Mouse (Mus musculus): ENCODE results near the gene Cbfb.

The Cbfb gene

DNA sequence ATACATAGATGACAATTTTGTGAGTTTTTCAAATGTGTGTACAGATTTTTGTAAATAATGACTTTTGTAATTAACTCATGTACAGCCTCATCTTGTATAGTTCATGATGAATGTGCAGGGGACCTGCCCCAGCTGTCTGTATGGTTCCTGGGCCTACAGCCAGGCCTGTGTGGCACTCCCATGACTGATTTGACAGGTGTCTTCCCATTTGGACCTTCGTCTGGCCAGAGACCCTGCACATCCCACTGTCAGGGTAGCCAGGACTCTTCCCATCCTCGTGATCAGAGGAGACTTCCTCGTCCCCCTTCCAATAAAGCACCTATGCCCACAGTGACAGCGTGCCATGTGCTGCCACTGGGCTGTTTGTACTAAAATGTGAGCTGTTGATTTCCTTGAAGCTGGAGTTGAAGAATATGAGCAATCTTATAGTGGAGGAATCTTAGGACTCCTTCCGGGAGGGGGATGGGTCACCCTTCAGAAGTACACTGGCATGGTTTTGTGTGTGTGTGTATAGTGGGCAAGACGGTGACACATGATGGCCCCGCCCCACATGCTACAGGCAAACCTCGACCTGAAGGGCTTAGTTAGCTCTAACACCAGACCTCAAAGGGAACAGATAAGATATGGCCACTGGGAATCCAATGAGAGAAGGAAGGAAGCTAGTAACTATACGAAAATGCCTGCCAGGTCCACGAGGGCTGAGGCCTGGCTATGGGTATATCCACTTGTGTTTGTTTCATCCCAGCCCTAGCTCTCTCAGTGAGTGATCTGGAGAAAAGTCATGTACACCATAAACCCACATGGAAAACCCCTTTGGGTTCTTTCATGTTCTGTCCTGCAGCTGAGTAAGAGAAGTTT lies 82.4 kb downstream of the Cbfb start:
- no peak for DNase-seq

DNA sequence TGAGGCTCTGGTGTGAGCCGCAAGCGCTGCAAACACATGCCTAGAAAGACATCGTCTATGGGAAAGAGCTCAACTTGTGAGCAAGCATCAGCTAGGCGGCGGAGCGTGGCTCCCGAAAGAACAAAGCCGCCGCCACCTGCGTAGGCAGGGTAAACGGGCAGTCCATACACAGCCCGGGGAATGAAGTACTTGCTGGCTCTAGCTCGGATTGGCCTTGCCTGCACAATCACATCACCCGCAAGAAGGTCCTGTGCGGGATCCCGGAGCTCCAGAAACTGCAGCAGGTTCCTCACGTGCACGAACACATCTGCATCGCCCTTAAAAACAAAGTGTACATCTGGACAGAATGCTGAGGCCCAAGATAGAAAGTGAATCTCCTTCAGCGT lies 83.3 kb downstream of the Cbfb start:
- DNase-seq, result no peak

DNA sequence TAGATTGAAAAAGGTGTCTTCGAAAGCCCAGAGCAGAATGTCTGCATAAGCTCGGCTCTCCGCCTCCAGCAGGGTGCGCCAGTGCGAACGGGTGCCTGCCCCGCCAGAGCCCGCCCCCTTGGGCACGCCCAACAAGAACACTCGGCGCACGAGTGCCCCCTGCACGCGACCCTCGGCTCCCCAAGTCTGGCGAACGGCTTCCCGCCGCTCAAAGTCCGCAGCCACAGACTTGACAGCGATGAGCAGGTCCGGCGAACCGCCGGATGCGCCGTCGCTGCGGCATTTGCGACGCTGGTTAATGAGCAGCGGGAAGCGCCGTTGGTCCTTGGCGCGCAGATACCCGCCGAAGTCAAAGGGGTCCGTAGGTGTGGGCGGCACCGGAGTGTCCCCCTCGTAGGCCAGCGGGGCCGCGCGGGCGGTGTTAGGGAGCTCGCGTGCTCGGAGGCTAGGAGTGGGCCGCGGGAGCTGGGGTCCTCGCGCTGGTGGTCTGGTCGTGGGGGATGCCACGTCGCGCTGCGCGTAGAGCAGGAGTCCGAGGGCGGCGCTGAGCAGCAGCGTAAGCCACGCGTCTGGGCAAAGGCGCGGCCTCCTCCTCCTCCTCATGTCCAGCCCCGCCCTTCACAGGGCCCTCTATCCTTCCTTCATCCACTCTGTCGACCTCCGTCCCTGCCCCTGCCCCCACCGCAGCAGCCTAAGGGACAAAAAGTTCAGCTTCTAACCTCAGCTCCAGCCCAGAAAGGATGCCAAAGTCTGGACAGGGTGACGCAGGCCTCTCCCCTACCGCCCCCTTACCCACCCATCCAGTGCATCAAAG lies 83.9 kb downstream of the Cbfb start:
- peak; percentile 86 to 87 for DNase-seq

GRCm38 (mm10) chr8:105254966-105255350 lies 84.5 kb downstream of the Cbfb start, which contains the start of gene B3gnt9:
Gene B3gnt9 (minus strand): TSS chr8:105255153.
- DNase-seq, result peak in 1 of 2 experiments; percentile 21

DNA sequence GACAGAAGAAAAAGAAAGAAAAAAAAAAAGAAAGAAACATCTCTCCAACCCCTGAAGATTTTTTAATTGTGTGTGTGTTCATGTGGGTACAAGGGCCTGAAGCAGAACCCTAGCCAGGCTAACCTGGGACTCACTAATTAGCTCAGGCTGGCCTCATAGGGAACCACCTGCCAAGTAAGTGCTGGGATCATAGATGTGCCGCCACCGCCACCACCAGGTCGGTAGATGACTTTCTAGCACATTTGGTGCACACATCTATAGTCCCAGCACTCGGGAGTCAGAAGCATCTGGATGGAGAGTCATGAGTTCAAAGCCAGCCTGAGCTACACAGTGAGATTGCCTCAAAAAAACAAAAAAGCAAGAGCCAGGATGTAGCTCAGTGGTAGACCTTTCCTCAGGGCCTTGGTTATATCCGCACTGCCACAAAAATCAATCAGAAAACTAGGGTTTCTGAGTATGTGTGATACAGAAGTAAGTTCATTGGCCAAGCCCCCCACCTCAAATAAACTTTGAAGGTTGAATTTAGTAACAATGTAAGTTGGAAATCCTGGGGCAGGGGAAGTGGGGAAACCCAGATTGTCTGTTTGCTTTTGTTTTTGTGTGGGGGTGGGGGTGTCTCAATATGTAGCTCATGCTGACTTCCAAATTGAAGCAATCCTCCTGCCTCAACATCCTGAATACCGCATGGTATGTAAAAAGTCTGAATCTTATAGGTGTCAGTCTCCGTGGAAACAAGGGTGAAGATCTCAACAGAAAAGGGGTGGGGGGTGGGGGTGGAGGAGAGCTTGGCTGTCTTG lies 87.0 kb downstream of the Cbfb start:
- DNase-seq, result no peak

DNA sequence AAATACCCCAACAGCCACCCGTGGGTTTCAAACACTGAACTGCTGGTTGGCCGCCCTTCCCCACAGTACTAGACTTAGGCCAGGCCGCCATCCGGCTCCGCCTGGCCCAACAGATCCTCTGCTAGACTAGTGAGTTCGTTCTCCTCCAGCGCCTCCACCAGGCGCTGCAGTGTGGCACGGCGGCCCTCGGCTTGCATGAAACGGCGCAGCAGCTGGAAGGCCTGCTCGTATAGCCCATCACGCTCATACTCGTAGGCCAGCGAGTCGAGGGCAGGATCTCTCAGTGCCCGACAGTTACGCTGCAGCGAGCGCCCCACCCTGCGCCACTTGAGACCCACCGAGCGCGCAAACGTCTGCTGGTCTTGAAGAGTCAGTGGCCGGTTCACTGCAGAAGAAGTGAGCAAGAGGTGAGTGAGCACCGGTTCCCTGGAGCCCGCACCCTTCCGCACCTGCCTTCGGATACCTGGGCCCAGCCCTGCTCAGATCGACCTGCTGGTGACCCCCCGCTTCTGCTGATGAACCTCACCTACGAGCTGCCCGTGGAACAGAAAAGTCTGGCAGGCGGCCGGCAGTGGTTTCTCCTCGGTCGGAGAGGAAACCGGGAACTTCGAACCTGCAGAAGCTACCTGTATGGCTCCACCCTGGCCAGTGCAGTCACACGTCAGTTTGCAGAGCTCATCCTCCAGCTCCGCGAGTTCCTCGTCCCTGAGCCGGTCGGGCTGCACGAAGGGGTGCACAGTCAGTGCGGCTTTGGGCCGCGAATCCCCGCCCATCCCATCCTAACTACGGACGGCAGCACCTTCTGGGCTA lies 88.6 kb downstream of the Cbfb start:
- peak in 1 of 2 experiments; percentile 32 for DNase-seq

GRCm38 (mm10) chr8:105259721-105260320 lies 89.3 kb downstream of the Cbfb start:
- DNase-seq, result peak; percentile 61 to 84

GRCm38 (mm10) chr8:105260371-105261099 lies 90.1 kb downstream of the Cbfb start:
- no peak for DNase-seq

GRCm38 (mm10) chr8:105261326-105261980 lies 91.0 kb downstream of the Cbfb start:
- DNase-seq, result no peak

DNA sequence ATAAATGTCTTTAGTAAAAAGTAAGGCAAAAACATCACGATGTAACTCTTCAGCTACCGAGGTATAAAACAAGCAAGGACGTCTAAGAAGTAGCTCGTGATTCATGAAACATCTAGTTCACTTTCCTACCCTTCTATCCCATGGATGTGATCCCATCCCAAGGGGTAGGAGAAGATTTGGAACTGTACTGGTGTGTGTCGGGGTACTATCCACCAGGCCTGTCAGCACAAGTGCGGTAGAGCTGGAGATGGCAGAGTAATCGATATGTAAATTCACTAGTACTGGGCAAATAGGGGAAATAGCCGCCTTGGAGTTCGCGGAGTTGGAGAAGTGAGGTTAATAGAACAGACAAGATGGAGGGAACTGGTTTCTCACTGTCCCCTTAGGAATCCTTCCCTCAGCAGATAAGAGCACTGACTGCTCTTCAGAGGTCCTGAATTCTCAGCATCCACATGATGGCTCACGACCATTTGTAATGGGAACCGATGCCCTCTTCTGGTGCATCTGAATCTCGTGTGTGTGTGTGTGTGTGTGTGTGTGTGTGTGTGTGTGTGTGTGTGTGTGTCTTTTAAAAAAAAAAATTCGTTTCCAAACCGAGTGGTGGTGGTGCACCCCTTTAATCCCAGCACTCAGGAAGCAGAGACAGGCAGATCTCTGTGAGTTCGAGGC lies 92.9 kb downstream of the Cbfb start:
- no peak for DNase-seq

- peak; percentile 67 to 74 for DNase-seq
Observed at GRCm38 (mm10) chr8:105264024-105264982, 93.8 kb downstream of the Cbfb start, which contains the start of the genes Tradd and Fbxl8. Gene Tradd (minus strand): TSS chr8:105264609. Gene Fbxl8 (plus strand): TSS chr8:105264648.

- DNase-seq, result no peak
Observed at GRCm38 (mm10) chr8:105265128-105265527, 94.7 kb downstream of the Cbfb start.

- DNase-seq, result no peak
Observed at GRCm38 (mm10) chr8:105266775-105267174, 96.3 kb downstream of the Cbfb start.

All from cerebellum, adult 18-20 months (tissue).